Mouse (Mus musculus): ENCODE data around the gene Gm10378. TPM values are rescaled to one million over a fixed set of nuclear protein-coding genes. Genes with fewer than 3 reads are reported as not detected.
"Not testable (repeated sequence)": the region's sequence is repeated elsewhere in the genome, so short reads cannot be mapped to it uniquely, and the experiment has no call there.

Gm10378 gene
- not detected in 2 replicates for polyA plus RNA-seq (2012; rRNA removed)

DNA sequence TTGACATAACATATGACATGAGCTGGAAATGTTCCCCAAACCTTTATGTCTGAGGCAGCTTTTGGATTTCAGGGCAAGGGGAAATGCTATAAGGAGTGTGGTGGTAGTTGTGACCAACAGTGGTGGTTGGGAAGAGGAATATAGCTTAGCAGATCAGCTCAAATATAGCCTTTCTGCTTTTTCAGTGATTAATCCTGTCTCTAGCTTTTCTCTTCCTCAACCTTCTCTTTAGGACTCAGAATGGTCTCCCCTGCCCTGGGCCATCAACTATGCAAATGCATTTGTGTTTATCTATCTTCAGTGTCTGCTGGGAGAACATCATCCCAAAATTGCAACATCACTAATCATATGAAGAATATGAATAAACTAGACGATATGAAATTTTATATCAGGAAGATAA is at the start of gene Gm10378:
Gene Gm10378 (plus strand): TSS at position 301 of the 400 bp plus-strand sequence.
- H3K4me3 ChIP-seq (replicated peaks; ENCODE audit: extremely low read depth, low read depth, low read length); H3K4me1 ChIP-seq (ENCODE audit: control insufficient read depth, insufficient read depth, low read length); DNase-seq: not testable (repeated sequence)
- no CpG with 5 or more reads among the region's 1 CpGs for WGBS

GRCm38 (mm10) chr14:42641817-42642216 is 13.9 kb upstream of the Gm10378 start, which contains the start of gene Gm3633:
Gm3633 (minus strand) TSS chr14:42641917.
- not testable (repeated sequence) for H3K4me1 ChIP-seq (ENCODE audit: control insufficient read depth, insufficient read depth, low read length); H3K4me3 ChIP-seq (replicated peaks; ENCODE audit: extremely low read depth, low read depth, low read length); DNase-seq
- WGBS: 67% methylated on average over 1 of the region's 2 CpGs

Other genes starting within 250 kb of the Gm10378 start
- not detected in 2 replicates for gene Gm8005, start 216.3 kb upstream of the Gm10378 start, polyA plus RNA-seq (2012; rRNA removed)
- gene Gm8011, start 192.1 kb upstream of the Gm10378 start, polyA plus RNA-seq (2012; rRNA removed): not detected in 2 replicates
- not detected in 2 replicates for gene Gm8020, start 153.6 kb upstream of the Gm10378 start, polyA plus RNA-seq (2012; rRNA removed)
- not detected in 2 replicates for gene Gm8024, start 131.7 kb upstream of the Gm10378 start, polyA plus RNA-seq (2012; rRNA removed)
- not detected in 2 replicates for gene Gm17124, start 56.1 kb upstream of the Gm10378 start, polyA plus RNA-seq (2012; rRNA removed)
- gene Gm3633, start 14.0 kb upstream of the Gm10378 start, polyA plus RNA-seq (2012; rRNA removed): not detected in 2 replicates
- not detected in 2 replicates for gene Gm3015, start 112.9 kb downstream of the Gm10378 start, polyA plus RNA-seq (2012; rRNA removed)
- gene Gm10377, start 142.0 kb downstream of the Gm10378 start, polyA plus RNA-seq (2012; rRNA removed): not detected in 2 replicates
- gene Gm21977, start 197.5 kb downstream of the Gm10378 start, polyA plus RNA-seq (2012; rRNA removed): not detected in 2 replicates